Mouse (Mus musculus) cerebellum, adult (tissue): ENCODE measurements around the gene Sept8.
A peak's percentile ranks its signal among the peaks of the same experiment; 100 is the strongest.

Source experiments
- ATAC-seq: cut with Nextera tagmentation; 2 replicates; pipeline ENCODE4 v1.9.2; 2017; ENCODE audit warnings: mild to moderate bottlenecking, moderate library complexity, mixed read lengths; ENCODE audit not compliant: insufficient number of reproducible peaks, low FRiP score, low TSS enrichment

The Sept8 gene

GRCm38 (mm10) chr11:53561986-53562385, 42.9 kb downstream of the Sept8 start:
- ATAC-seq: no peak

GRCm38 (mm10) chr11:53566646-53567045, 47.6 kb downstream of the Sept8 start:
- 0 out of 2 replicates have a peak, but pooled peaks have one; percentile 9 for ATAC-seq

- peak; percentile 93 for ATAC-seq
These were observed 48.4 kb downstream of the Sept8 start, which contains the start of gene Kif3a for GRCm38 (mm10) chr11:53567224-53568014. Gene Kif3a, plus strand, starts transcription at chr11:53567379.

GRCm38 (mm10) chr11:53580562-53580961, 61.5 kb downstream of the Sept8 start:
- no peak for ATAC-seq

- ATAC-seq: no peak
These were observed 64.1 kb downstream of the Sept8 start for GRCm38 (mm10) chr11:53583151-53583550.

- no peak; the same call in 1 of the 2 replicates for ATAC-seq
These were observed 65.8 kb downstream of the Sept8 start for GRCm38 (mm10) chr11:53584849-53585248.

GRCm38 (mm10) chr11:53585510-53585909, 66.5 kb downstream of the Sept8 start:
- ATAC-seq: no peak

GRCm38 (mm10) chr11:53588279-53588678, 69.2 kb downstream of the Sept8 start:
- no peak for ATAC-seq

GRCm38 (mm10) chr11:53590368-53590768, 71.3 kb downstream of the Sept8 start:
- no peak for ATAC-seq

- no peak for ATAC-seq
These were observed 72.1 kb downstream of the Sept8 start for GRCm38 (mm10) chr11:53591116-53591515.
